Mouse (Mus musculus): ENCODE measurements around the gene Jph4. TPM values are rescaled to one million over a fixed set of nuclear protein-coding genes. Genes with fewer than 3 reads are reported as not detected.

The Jph4 gene
- polyA plus RNA-seq, 1 experiment from 2014 or later, result 0.06 TPM

GRCm38 (mm10) chr14:55092011-55092577, 24.6 kb downstream of the Jph4 start, which contains the start of gene Zfhx2:
Gene Zfhx2, minus strand, starts transcription at chr14:55092324.
- H3K4me3 ChIP-seq (replicated peaks), result peak within 1 kb of the TSS; percentile 71
- peak; percentile 91 for ATAC-seq (ENCODE audit: low read depth)
- WGBS (ENCODE audit: insufficient replicate concordance), result under 1% methylated on average over 34 of the region's 34 CpGs
- H3K4me2 ChIP-seq, result peak within 1 kb of the TSS; percentile 96
- peak within 1 kb of the TSS; percentile 80 for H3K9ac ChIP-seq
- peak within 1 kb of the TSS; percentile 71 for H3K27ac ChIP-seq
- peaks cover 46% of the 10 kb centered on the region for H3K4me1 ChIP-seq (replicated peaks)
- no peaks in the 10 kb centered on the region for H3K9me3 ChIP-seq (replicated peaks)
- peak; percentile 91 for DNase-seq
- H3K27me3 ChIP-seq, result 0 out of 2 replicates have a peak, but pooled peaks cover 4% of the 10 kb centered on the region
- 0 out of 2 replicates have a peak, but pooled peaks cover 3% of the 10 kb centered on the region for H3K36me3 ChIP-seq

- peak overlapping the region; percentile 96 for H3K4me2 ChIP-seq
- H3K36me3 ChIP-seq, result no peaks in the 10 kb centered on the region
- peak overlapping the region; percentile 71 for H3K27ac ChIP-seq
- peaks cover 41% of the 10 kb centered on the region for H3K4me1 ChIP-seq (replicated peaks)
- H3K4me3 ChIP-seq (replicated peaks), result peak overlapping the region; percentile 71
- no peak for ATAC-seq (ENCODE audit: low read depth)
- H3K27me3 ChIP-seq, result 0 out of 2 replicates have a peak, but pooled peaks cover 4% of the 10 kb centered on the region
- peak overlapping the region; percentile 80 for H3K9ac ChIP-seq
- 9% methylated on average over 34 of the region's 34 CpGs for WGBS (ENCODE audit: insufficient replicate concordance)
- H3K9me3 ChIP-seq (replicated peaks), result no peaks in the 10 kb centered on the region
- DNase-seq, result no peak
Measured at GRCm38 (mm10) chr14:55091209-55091865, 25.4 kb downstream of the Jph4 start.

GRCm38 (mm10) chr14:55089199-55089947, 27.4 kb downstream of the Jph4 start:
- peaks cover 39% of the 10 kb centered on the region for H3K4me1 ChIP-seq (replicated peaks)
- no peak overlapping the region for H3K9ac ChIP-seq
- 0 out of 2 replicates have a peak, but pooled peaks cover 4% of the 10 kb centered on the region for H3K27me3 ChIP-seq
- no peaks in the 10 kb centered on the region for H3K36me3 ChIP-seq
- H3K4me3 ChIP-seq (replicated peaks), result no peak overlapping the region
- ATAC-seq (ENCODE audit: low read depth) (no peak), DNase-seq (no peak)
- H3K4me2 ChIP-seq, result no peak overlapping the region
- H3K27ac ChIP-seq, result no peak overlapping the region
- H3K9me3 ChIP-seq (replicated peaks), result no peaks in the 10 kb centered on the region
- 59% methylated on average over 13 of the region's 13 CpGs for WGBS (ENCODE audit: insufficient replicate concordance)

- DNase-seq (no peak), ATAC-seq (ENCODE audit: low read depth) (no peak)
- Histone ChIP-seq H3K9me3 (replicated peaks) (no peaks in the 10 kb centered on the region), H3K27me3 (0 out of 2 replicates have a peak, but pooled peaks cover 4% of the 10 kb centered on the region), H3K4me1 (replicated peaks) (peaks cover 18% of the 10 kb centered on the region), H3K4me2 (no peak overlapping the region), H3K36me3 (no peaks in the 10 kb centered on the region), H3K4me3 (replicated peaks) (no peak overlapping the region), H3K27ac (peak overlapping the region; percentile 29; the same call in 1 of the 2 replicates), H3K9ac (no peak overlapping the region)
- WGBS (ENCODE audit: insufficient replicate concordance), result 72% methylated on average over 6 of the region's 6 CpGs
Measured at GRCm38 (mm10) chr14:55086009-55086514, 30.7 kb downstream of the Jph4 start.

- Histone ChIP-seq H3K4me1 (replicated peaks) (peaks cover 15% of the 10 kb centered on the region), H3K27me3 (0 out of 2 replicates have a peak, but pooled peaks cover 4% of the 10 kb centered on the region), H3K4me3 (replicated peaks) (no peak overlapping the region), H3K36me3 (no peaks in the 10 kb centered on the region), H3K9me3 (replicated peaks) (no peaks in the 10 kb centered on the region), H3K27ac (peak overlapping the region; percentile 29; the same call in 1 of the 2 replicates), H3K4me2 (no peak overlapping the region), H3K9ac (no peak overlapping the region)
- ATAC-seq (ENCODE audit: low read depth), result no peak
- DNase-seq, result no peak
- WGBS (ENCODE audit: insufficient replicate concordance), result 60% methylated on average over 9 of the region's 9 CpGs
Measured at GRCm38 (mm10) chr14:55085324-55086008, 31.3 kb downstream of the Jph4 start.

GRCm38 (mm10) chr14:55083481-55083880, 33.3 kb downstream of the Jph4 start:
- Histone ChIP-seq H3K36me3 (no peaks in the 10 kb centered on the region), H3K9ac (no peak overlapping the region), H3K27me3 (peaks cover 7% of the 10 kb centered on the region), H3K9me3 (replicated peaks) (no peaks in the 10 kb centered on the region), H3K4me3 (replicated peaks) (no peak overlapping the region), H3K4me1 (replicated peaks) (peaks cover 29% of the 10 kb centered on the region), H3K27ac (no peak overlapping the region), H3K4me2 (no peak overlapping the region)
- DNase-seq (no peak), ATAC-seq (ENCODE audit: low read depth) (no peak)
- WGBS (ENCODE audit: insufficient replicate concordance), result 65% methylated on average over 6 of the region's 6 CpGs

GRCm38 (mm10) chr14:55081105-55081504, 35.6 kb downstream of the Jph4 start:
- Histone ChIP-seq H3K4me3 (replicated peaks) (no peak overlapping the region), H3K9me3 (replicated peaks) (no peaks in the 10 kb centered on the region), H3K4me1 (replicated peaks) (peaks cover 41% of the 10 kb centered on the region), H3K36me3 (no peaks in the 10 kb centered on the region), H3K4me2 (no peak overlapping the region), H3K27me3 (peaks cover 29% of the 10 kb centered on the region), H3K9ac (no peak overlapping the region), H3K27ac (no peak overlapping the region)
- ATAC-seq (ENCODE audit: low read depth), result no peak
- WGBS (ENCODE audit: insufficient replicate concordance), result 44% methylated on average over 5 of the region's 5 CpGs
- DNase-seq, result no peak

GRCm38 (mm10) chr14:55079214-55079970, 37.3 kb downstream of the Jph4 start:
- Histone ChIP-seq H3K9me3 (replicated peaks) (no peaks in the 10 kb centered on the region), H3K4me1 (replicated peaks) (peaks cover 30% of the 10 kb centered on the region), H3K4me3 (replicated peaks) (no peak overlapping the region), H3K4me2 (peak overlapping the region; percentile 46; the same call in 1 of the 2 replicates), H3K36me3 (peaks cover 8% of the 10 kb centered on the region), H3K27ac (no peak overlapping the region), H3K9ac (0 out of 2 replicates have a peak overlapping the region, but pooled peaks have one; percentile 15), H3K27me3 (peaks cover 32% of the 10 kb centered on the region)
- WGBS (ENCODE audit: insufficient replicate concordance), result 27% methylated on average over 8 of the region's 8 CpGs
- ATAC-seq (ENCODE audit: low read depth) (peak; percentile 67), DNase-seq (peak; percentile 63)

- 0 out of 2 replicates have a peak overlapping the region, but pooled peaks have one; percentile 15 for H3K9ac ChIP-seq
- H3K27me3 ChIP-seq, result peaks cover 32% of the 10 kb centered on the region
- peaks cover 30% of the 10 kb centered on the region for H3K4me1 ChIP-seq (replicated peaks)
- ATAC-seq (ENCODE audit: low read depth) (peak; percentile 24; the same call in 1 of the 2 replicates), DNase-seq (no peak)
- no peaks in the 10 kb centered on the region for H3K9me3 ChIP-seq (replicated peaks)
- peaks cover 17% of the 10 kb centered on the region for H3K36me3 ChIP-seq
- no peak overlapping the region for H3K27ac ChIP-seq
- peak overlapping the region; percentile 46 for H3K4me2 ChIP-seq
- 4% methylated on average over 23 of the region's 23 CpGs for WGBS (ENCODE audit: insufficient replicate concordance)
- H3K4me3 ChIP-seq (replicated peaks), result no peak overlapping the region
Measured at GRCm38 (mm10) chr14:55078366-55078989, 38.3 kb downstream of the Jph4 start.

Measured in liver, embryonic 13.5 days (tissue).